Mouse (Mus musculus): ENCODE results near the gene Lsm4. TPM values are rescaled to one million over a fixed set of nuclear protein-coding genes. Genes with fewer than 3 reads are reported as not detected.

Lsm4 gene
- polyA plus RNA-seq, 1 experiment from 2014 or later: 303 TPM

GRCm38 (mm10) chr8:70653226-70653625, 19.8 kb upstream of the Lsm4 start:
- H3K9me3 ChIP-seq: no peaks in the 10 kb centered on the region
- 47% methylated on average over 2 of the region's 2 CpGs for WGBS
- H3K4me1 ChIP-seq: peaks cover 10% of the 10 kb centered on the region
- no peaks in the 10 kb centered on the region for H3K27me3 ChIP-seq
- no peak for ATAC-seq (ENCODE audit: insufficient number of reproducible peaks, insufficient read depth, low FRiP score, low TSS enrichment)
- H3K9ac ChIP-seq: no peak overlapping the region
- no peak overlapping the region for H3K4me2 ChIP-seq (replicated peaks)
- no peak overlapping the region for H3K27ac ChIP-seq
- no peak overlapping the region for H3K4me3 ChIP-seq
- H3K36me3 ChIP-seq: peaks cover 60% of the 10 kb centered on the region

- Histone ChIP-seq H3K36me3 (peaks cover 60% of the 10 kb centered on the region), H3K27me3 (no peaks in the 10 kb centered on the region), H3K9me3 (no peaks in the 10 kb centered on the region), H3K27ac (no peak overlapping the region), H3K9ac (no peak overlapping the region), H3K4me3 (no peak overlapping the region), H3K4me1 (peaks cover 18% of the 10 kb centered on the region), H3K4me2 (replicated peaks) (no peak overlapping the region)
- no peak for ATAC-seq (ENCODE audit: insufficient number of reproducible peaks, insufficient read depth, low FRiP score, low TSS enrichment)
- WGBS: 83% methylated on average over 1 of the region's 1 CpGs
Observed at GRCm38 (mm10) chr8:70654121-70654520, 18.9 kb upstream of the Lsm4 start.

GRCm38 (mm10) chr8:70655469-70655868, 17.6 kb upstream of the Lsm4 start:
- H3K4me1 ChIP-seq: peaks cover 18% of the 10 kb centered on the region
- H3K4me2 ChIP-seq (replicated peaks): no peak overlapping the region
- H3K27me3 ChIP-seq: no peaks in the 10 kb centered on the region
- no peaks in the 10 kb centered on the region for H3K9me3 ChIP-seq
- H3K4me3 ChIP-seq: no peak overlapping the region
- no peak for ATAC-seq (ENCODE audit: insufficient number of reproducible peaks, insufficient read depth, low FRiP score, low TSS enrichment)
- 13% methylated on average over 2 of the region's 2 CpGs for WGBS
- no peak overlapping the region for H3K9ac ChIP-seq
- peaks cover 53% of the 10 kb centered on the region for H3K36me3 ChIP-seq
- peak overlapping the region; percentile 30; the same call in 1 of the 2 replicates for H3K27ac ChIP-seq

- H3K27ac ChIP-seq: peak overlapping the region; percentile 30; the same call in 1 of the 2 replicates
- peak overlapping the region; percentile 27; the same call in 1 of the 2 replicates for H3K9ac ChIP-seq
- WGBS: 65% methylated on average over 13 of the region's 13 CpGs
- H3K4me3 ChIP-seq: no peak overlapping the region
- H3K9me3 ChIP-seq: no peaks in the 10 kb centered on the region
- peaks cover 19% of the 10 kb centered on the region for H3K4me1 ChIP-seq
- no peak for ATAC-seq (ENCODE audit: insufficient number of reproducible peaks, insufficient read depth, low FRiP score, low TSS enrichment)
- peaks cover 46% of the 10 kb centered on the region for H3K36me3 ChIP-seq
- H3K27me3 ChIP-seq: no peaks in the 10 kb centered on the region
- no peak overlapping the region; the same call in 1 of the 2 replicates for H3K4me2 ChIP-seq (replicated peaks)
Observed at GRCm38 (mm10) chr8:70656193-70656790, 16.8 kb upstream of the Lsm4 start.

GRCm38 (mm10) chr8:70657214-70657613, 15.8 kb upstream of the Lsm4 start:
- Histone ChIP-seq H3K4me2 (replicated peaks) (no peak overlapping the region), H3K4me1 (peaks cover 19% of the 10 kb centered on the region), H3K9ac (no peak overlapping the region)

GRCm38 (mm10) chr8:70657739-70658138, 15.3 kb upstream of the Lsm4 start:
- H3K9me3 ChIP-seq: no peaks in the 10 kb centered on the region
- 87% methylated on average over 2 of the region's 2 CpGs for WGBS
- H3K4me1 ChIP-seq: peaks cover 19% of the 10 kb centered on the region
- ATAC-seq (ENCODE audit: insufficient number of reproducible peaks, insufficient read depth, low FRiP score, low TSS enrichment): no peak
- H3K36me3 ChIP-seq: peaks cover 32% of the 10 kb centered on the region
- no peaks in the 10 kb centered on the region for H3K27me3 ChIP-seq
- no peak overlapping the region for H3K4me3 ChIP-seq
- peak overlapping the region; percentile 84; the same call in 1 of the 2 replicates for H3K4me2 ChIP-seq (replicated peaks)
- no peak overlapping the region for H3K27ac ChIP-seq
- no peak overlapping the region for H3K9ac ChIP-seq

More at GRCm38 (mm10) chr8:70657214-70657613, 15.8 kb upstream of the Lsm4 start:
- 87% methylated on average over 3 of the region's 3 CpGs for WGBS
- H3K27me3 ChIP-seq: no peaks in the 10 kb centered on the region
- no peaks in the 10 kb centered on the region for H3K9me3 ChIP-seq
- 0 out of 2 replicates have a peak overlapping the region, but pooled peaks have one; percentile 6 for H3K27ac ChIP-seq
- peaks cover 37% of the 10 kb centered on the region for H3K36me3 ChIP-seq
- H3K4me3 ChIP-seq: no peak overlapping the region
- no peak for ATAC-seq (ENCODE audit: insufficient number of reproducible peaks, insufficient read depth, low FRiP score, low TSS enrichment)

- Histone ChIP-seq H3K27ac (peak overlapping the region; percentile 63), H3K9ac (peak overlapping the region; percentile 67), H3K4me1 (peaks cover 19% of the 10 kb centered on the region), H3K36me3 (peaks cover 27% of the 10 kb centered on the region), H3K4me2 (replicated peaks) (peak overlapping the region; percentile 84), H3K4me3 (peak overlapping the region; percentile 77), H3K27me3 (no peaks in the 10 kb centered on the region), H3K9me3 (no peaks in the 10 kb centered on the region)
- under 1% methylated on average over 31 of the region's 31 CpGs for WGBS
- peak; percentile 19; the same call in 1 of the 2 replicates for ATAC-seq (ENCODE audit: insufficient number of reproducible peaks, insufficient read depth, low FRiP score, low TSS enrichment)
Observed at GRCm38 (mm10) chr8:70658897-70659603, 14.0 kb upstream of the Lsm4 start.

- Histone ChIP-seq H3K4me3 (peak overlapping the region; percentile 77), H3K27me3 (no peaks in the 10 kb centered on the region), H3K27ac (peak overlapping the region; percentile 72), H3K4me2 (replicated peaks) (peak overlapping the region; percentile 84), H3K4me1 (peaks cover 19% of the 10 kb centered on the region), H3K9me3 (no peaks in the 10 kb centered on the region), H3K9ac (peak overlapping the region; percentile 67), H3K36me3 (peaks cover 23% of the 10 kb centered on the region)
- ATAC-seq (ENCODE audit: insufficient number of reproducible peaks, insufficient read depth, low FRiP score, low TSS enrichment): peak; percentile 95
- under 1% methylated on average over 43 of the region's 44 CpGs for WGBS
Observed at GRCm38 (mm10) chr8:70659604-70660272, 13.3 kb upstream of the Lsm4 start.

GRCm38 (mm10) chr8:70660273-70660725, 12.7 kb upstream of the Lsm4 start, which contains the start of gene Pgpep1:
Gene Pgpep1, minus strand, starts transcription at chr8:70660388.
- H3K4me1 ChIP-seq: peaks cover 19% of the 10 kb centered on the region
- 5% methylated on average over 14 of the region's 14 CpGs for whole genome bisulfite sequencing
- peak; percentile 31 for ATAC-seq (ENCODE audit: insufficient number of reproducible peaks, insufficient read depth, low FRiP score, low TSS enrichment)
- H3K4me2 ChIP-seq (replicated peaks): peak within 1 kb of the TSS; percentile 84
- H3K36me3 ChIP-seq: peaks cover 17% of the 10 kb centered on the region
- peak within 1 kb of the TSS; percentile 72 for H3K27ac ChIP-seq
- H3K4me3 ChIP-seq: peak within 1 kb of the TSS; percentile 77
- peak within 1 kb of the TSS; percentile 67 for H3K9ac ChIP-seq
- H3K9me3 ChIP-seq: no peaks in the 10 kb centered on the region
- H3K27me3 ChIP-seq: no peaks in the 10 kb centered on the region

- H3K9me3 ChIP-seq: no peaks in the 10 kb centered on the region
- H3K4me2 ChIP-seq (replicated peaks): no peak overlapping the region
- H3K9ac ChIP-seq: no peak overlapping the region
- no peak overlapping the region for H3K4me3 ChIP-seq
- H3K4me1 ChIP-seq: peaks cover 9% of the 10 kb centered on the region
- 66% methylated on average over 4 of the region's 4 CpGs for WGBS
- H3K27ac ChIP-seq: no peak overlapping the region
- H3K36me3 ChIP-seq: no peaks in the 10 kb centered on the region
- no peak for ATAC-seq (ENCODE audit: insufficient number of reproducible peaks, insufficient read depth, low FRiP score, low TSS enrichment)
- no peaks in the 10 kb centered on the region for H3K27me3 ChIP-seq
Observed at GRCm38 (mm10) chr8:70663691-70664090, 9.4 kb upstream of the Lsm4 start.

- 87% methylated on average over 3 of the region's 3 CpGs for WGBS
- Histone ChIP-seq H3K4me2 (replicated peaks) (no peak overlapping the region), H3K27me3 (no peaks in the 10 kb centered on the region), H3K9me3 (no peaks in the 10 kb centered on the region), H3K4me1 (peaks cover 6% of the 10 kb centered on the region; the same call in 1 of the 2 replicates), H3K4me3 (no peak overlapping the region), H3K9ac (no peak overlapping the region), H3K27ac (no peak overlapping the region), H3K36me3 (no peaks in the 10 kb centered on the region)
- ATAC-seq (ENCODE audit: insufficient number of reproducible peaks, insufficient read depth, low FRiP score, low TSS enrichment): no peak
Observed at GRCm38 (mm10) chr8:70664631-70665030, 8.4 kb upstream of the Lsm4 start.
